Comparison of ENCODE assay signal across 8 mouse cellular contexts in genomic region chr2:18064941-18065707, GRCm38 (mm10). TPM values are rescaled to one million over a fixed set of nuclear protein-coding genes. Genes with fewer than 3 reads are reported as not detected.
DNase-seq lines count a peak whose midpoint lies in the region; ATAC-seq lines count a peak whose summit lies in the region.

No protein-coding gene starts in this region.

- H3K36me3 ChIP-seq in embryonic facial prominence, embryonic 10.5 days (replicated peaks): peaks cover 28% of the 10 kb centered on the region
- H3K36me3 ChIP-seq in limb, embryonic 13.5 days: peaks cover 7% of the 10 kb centered on the region
- H3K36me3 ChIP-seq in midbrain, embryonic 14.5 days (ENCODE audit: control insufficient read depth, insufficient read depth, low read length): peaks cover 10% of the 10 kb centered on the region

- peak; percentile 48 for DNase-seq in ovary, adult 18-20 months (ENCODE audit: low spot score)
- no peak for DNase-seq in ovary, postnatal 14 days (ENCODE audit: low spot score)
- DNase-seq in embryonic facial prominence, embryonic 10.5 days (ENCODE audit: low spot score): peak; percentile 84
- peak; percentile 79 to 85 for DNase-seq in heart, adult 18-20 months
- peak; percentile 83 for DNase-seq in kidney, adult 18-20 months
- DNase-seq in midbrain, embryonic 14.5 days: peak; percentile 85
- DNase-seq in spleen, postnatal 10 days (ENCODE audit: low spot score in 2 of 2): peak; percentile 79 to 88

- peaks cover 39% of the 10 kb centered on the region for H3K4me1 ChIP-seq in embryonic facial prominence, embryonic 10.5 days
- H3K4me1 ChIP-seq in limb, embryonic 13.5 days: peaks cover 12% of the 10 kb centered on the region
- H3K4me1 ChIP-seq in midbrain, embryonic 14.5 days (ENCODE audit: control insufficient read depth, insufficient read depth, low read length): peaks cover 8% of the 10 kb centered on the region

- peak overlapping the region; percentile 97 for H3K9ac ChIP-seq in limb, embryonic 13.5 days
- peak overlapping the region; percentile 92 for H3K9ac ChIP-seq in midbrain, embryonic 14.5 days (replicated peaks; ENCODE audit: low read length)

- H3K4me3 ChIP-seq in embryonic facial prominence, embryonic 10.5 days: peak overlapping the region; percentile 92
- H3K4me3 ChIP-seq in limb, embryonic 13.5 days: peak overlapping the region; percentile 79
- peak overlapping the region; percentile 81 for H3K4me3 ChIP-seq in midbrain, embryonic 14.5 days (replicated peaks; ENCODE audit: low read depth, low read length)

- no peaks in the 10 kb centered on the region for H3K9me3 ChIP-seq in embryonic facial prominence, embryonic 10.5 days
- H3K9me3 ChIP-seq in limb, embryonic 13.5 days: no peaks in the 10 kb centered on the region
- no peaks in the 10 kb centered on the region for H3K9me3 ChIP-seq in midbrain, embryonic 14.5 days (ENCODE audit: control insufficient read depth, low read length)

- H3K27me3 ChIP-seq in embryonic facial prominence, embryonic 10.5 days (replicated peaks; ENCODE audit: low read depth, poor library complexity, severe bottlenecking): no peaks in the 10 kb centered on the region
- no peaks in the 10 kb centered on the region for H3K27me3 ChIP-seq in limb, embryonic 13.5 days
- H3K27me3 ChIP-seq in midbrain, embryonic 14.5 days (ENCODE audit: control insufficient read depth, insufficient read depth, low read length): no peaks in the 10 kb centered on the region

- WGBS in embryonic facial prominence, embryonic 10.5 days: 0% methylated on average over 52 of the region's 85 CpGs
- under 1% methylated on average over 52 of the region's 85 CpGs for WGBS in limb, embryonic 13.5 days
- WGBS in midbrain, embryonic 14.5 days: under 1% methylated on average over 54 of the region's 85 CpGs

- H3K4me2 ChIP-seq in limb, embryonic 13.5 days (replicated peaks): peak overlapping the region; percentile 90
- H3K4me2 ChIP-seq in midbrain, embryonic 14.5 days (ENCODE audit: low read length): peak overlapping the region; percentile 86

- peak overlapping the region; percentile 100 for H3K27ac ChIP-seq in embryonic facial prominence, embryonic 10.5 days (replicated peaks)
- H3K27ac ChIP-seq in limb, embryonic 13.5 days: peak overlapping the region; percentile 99
- peak overlapping the region; percentile 100 for H3K27ac ChIP-seq in midbrain, embryonic 14.5 days (replicated peaks; ENCODE audit: low read depth, low read length)

- peak; percentile 65 for ATAC-seq in limb, embryonic 13.5 days (ENCODE audit: low FRiP score, low read depth)
- peak; percentile 74 for ATAC-seq in midbrain, embryonic 14.5 days (ENCODE audit: low FRiP score, low TSS enrichment)

RNA-seq across cellular contexts. Expression of gene Mllt10, which starts 10.1 kb away (rescaled TPM):
- 64.4 and 65.5 TPM in 2 replicates for polyA plus RNA-seq in embryonic facial prominence, embryonic 10.5 days (2016; fragmentation: Nextera tagmentation; extraction: Ambion mirVana)
- 10 to 100 TPM; 31.0 to 33.4 TPM for total RNA-seq in heart, adult 18-20 months (2021)
- polyA plus RNA-seq in limb, embryonic 13.5 days (2015; fragmentation: Nextera tagmentation; extraction: Ambion mirVana): 68.1 and 72.2 TPM in 2 replicates
- 33.5 and 40.1 TPM in 2 replicates for polyA plus RNA-seq in midbrain, embryonic 14.5 days (2014; fragmentation: Nextera tagmentation; extraction: Ambion mirVana)

RNA-seq across cellular contexts. Expression of gene Skida1, which starts 16.3 kb away (rescaled TPM):
- 15.5 and 16.6 TPM in 2 replicates for polyA plus RNA-seq in embryonic facial prominence, embryonic 10.5 days (2016; fragmentation: Nextera tagmentation; extraction: Ambion mirVana)
- 1 to 10 TPM; 2.0 to 2.2 TPM for total RNA-seq in heart, adult 18-20 months (2021)
- 12.2 and 14.9 TPM in 2 replicates for polyA plus RNA-seq in limb, embryonic 13.5 days (2015; fragmentation: Nextera tagmentation; extraction: Ambion mirVana)
- polyA plus RNA-seq in midbrain, embryonic 14.5 days (2014; fragmentation: Nextera tagmentation; extraction: Ambion mirVana): 9.1 and 9.4 TPM in 2 replicates

RNA-seq across cellular contexts. Expression of gene A930004D18Rik, which starts 27.6 kb away (rescaled TPM):
- polyA plus RNA-seq in embryonic facial prominence, embryonic 10.5 days (2016; fragmentation: Nextera tagmentation; extraction: Ambion mirVana): 12.7 and 17.7 TPM in 2 replicates
- 1 to 10 TPM; 3.4 to 4.3 TPM for total RNA-seq in heart, adult 18-20 months (2021)
- polyA plus RNA-seq in limb, embryonic 13.5 days (2015; fragmentation: Nextera tagmentation; extraction: Ambion mirVana): 15.3 and 19.4 TPM in 2 replicates
- 7.9 and 9.2 TPM in 2 replicates for polyA plus RNA-seq in midbrain, embryonic 14.5 days (2014; fragmentation: Nextera tagmentation; extraction: Ambion mirVana)
